Mouse (Mus musculus): ENCODE data around the gene Sdhaf1. TPM values are rescaled to one million over a fixed set of nuclear protein-coding genes. Genes with fewer than 3 reads are reported as not detected.

Gene Sdhaf1
- total RNA-seq, 2 experiments from 2014 or later: 12.1 to 12.8 TPM

- intact Hi-C loops (cut with DNase I): no loop called here
- no peak for DNase-seq
Observed at GRCm38 (mm10) chr7:30327140-30327539, 3.4 kb upstream of the Sdhaf1 start.

GRCm38 (mm10) chr7:30326427-30326826, 2.7 kb upstream of the Sdhaf1 start:
- DNase-seq: no peak
- intact Hi-C loops (cut with DNase I): no loop called here

GRCm38 (mm10) chr7:30325364-30325763, 1.7 kb upstream of the Sdhaf1 start:
- intact Hi-C loops (cut with DNase I): no loop called here
- DNase-seq: peak in 1 of 2 experiments; percentile 59

GRCm38 (mm10) chr7:30324300-30324944, 727 bp upstream of the Sdhaf1 start:
- intact Hi-C loops (cut with DNase I): no loop called here
- no peak for DNase-seq

- no peak for DNase-seq
- intact Hi-C loops (cut with DNase I): no loop called here
Observed at GRCm38 (mm10) chr7:30322865-30323264, 830 bp downstream of the Sdhaf1 start.

- peak; percentile 97 to 98 for DNase-seq
- intact Hi-C loops (cut with DNase I): no loop called here
Observed at GRCm38 (mm10) chr7:30322285-30322667, 1.4 kb downstream of the Sdhaf1 start.

- intact Hi-C loops (cut with DNase I): no loop called here
- DNase-seq: peak; percentile 66 to 69
Observed at GRCm38 (mm10) chr7:30321539-30322284, 2.0 kb downstream of the Sdhaf1 start, which contains the start of gene E130208F15Rik. Gene E130208F15Rik (plus strand): TSS chr7:30321740.

GRCm38 (mm10) chr7:30320946-30321345, 2.7 kb downstream of the Sdhaf1 start:
- DNase-seq: no peak
- intact Hi-C loops (cut with DNase I): no loop called here

- DNase-seq: no peak
- intact Hi-C loops (cut with DNase I): no loop called here
Observed at GRCm38 (mm10) chr7:30318142-30318541, 5.6 kb downstream of the Sdhaf1 start.

- no peak for DNase-seq
- intact Hi-C loops (cut with DNase I): no loop called here
Observed at GRCm38 (mm10) chr7:30315559-30316529, 7.9 kb downstream of the Sdhaf1 start.

GRCm38 (mm10) chr7:30314721-30315155, 9.0 kb downstream of the Sdhaf1 start, which contains the start of gene Syne4:
Gene Syne4 (plus strand): TSS chr7:30314807.
- no peak for DNase-seq
- intact Hi-C loops (cut with DNase I): no loop called here

- DNase-seq: no peak
- intact Hi-C loops (cut with DNase I): no loop called here
Observed at GRCm38 (mm10) chr7:30313666-30314320, 9.9 kb downstream of the Sdhaf1 start.

- no peak for DNase-seq
- intact Hi-C loops (cut with DNase I): no loop called here
Observed at GRCm38 (mm10) chr7:30310136-30310535, 13.6 kb downstream of the Sdhaf1 start.

- DNase-seq: no peak
- intact Hi-C loops (cut with DNase I): no loop called here
Observed at GRCm38 (mm10) chr7:30309395-30310129, 14.1 kb downstream of the Sdhaf1 start.

GRCm38 (mm10) chr7:30308076-30309005, 15.4 kb downstream of the Sdhaf1 start, which contains the start of gene Alkbh6:
Gene Alkbh6 (plus strand): TSS chr7:30308717.
- peak; percentile 89 to 91 for DNase-seq
- intact Hi-C loops (cut with DNase I): no loop called here

- intact Hi-C loops (cut with DNase I): no loop called here
- no peak for DNase-seq
Observed at GRCm38 (mm10) chr7:30306083-30306779, 17.5 kb downstream of the Sdhaf1 start.

- peak in 1 of 2 experiments; percentile 26 for DNase-seq
- intact Hi-C loops (cut with DNase I): no loop called here
Observed at GRCm38 (mm10) chr7:30300914-30301313, 22.8 kb downstream of the Sdhaf1 start.

- intact Hi-C loops (cut with DNase I): no loop called here
- DNase-seq: no peak
Observed at GRCm38 (mm10) chr7:30297266-30297665, 26.4 kb downstream of the Sdhaf1 start.

All from heart, postnatal 14 days (tissue).